Mouse (Mus musculus) ES-E14 (cell line): ENCODE measurements around the gene Serpina6.

Experiments used
- CHD2 ChIP-seq: IDR thresholded peaks from 2 replicates; pipeline ENCODE4 v1.6.1; 2014; ENCODE audit warnings: mild to moderate bottlenecking, low read depth, low read length, inconsistent platforms
- MAFK ChIP-seq: IDR thresholded peaks from 2 replicates; pipeline ENCODE4 v1.6.1; 2014; ENCODE audit warnings: mild to moderate bottlenecking, low read depth, low read length, inconsistent platforms; ENCODE audit not compliant: insufficient read depth
- ZC3H11A ChIP-seq: IDR thresholded peaks from 2 replicates; pipeline ENCODE4 v1.6.1; 2012; ENCODE audit warnings: low read depth, mild to moderate bottlenecking, inconsistent platforms, low read length, borderline replicate concordance
- ZNF384 ChIP-seq: IDR thresholded peaks from 2 replicates; pipeline ENCODE4 v1.6.1; 2012; ENCODE audit warnings: low read depth, low read length, inconsistent platforms

GRCm38 (mm10) chr12:103660076-103660475, 3.1 kb upstream of the Serpina6 start:
- TF ChIP-seq ZNF384: no peak
- no peak for TF ChIP-seq CHD2
- no peak for TF ChIP-seq ZC3H11A
- TF ChIP-seq MAFK: no peak
